Mouse (Mus musculus): ENCODE measurements at regions not wholly inside any gene's neighbourhood (a gene's known extent, or its start where the extent isn't known, plus 50 kb on each side); places are given as distances from the start of the nearest gene placed in this dataset.

- TF ChIP-seq CTCF (IDR thresholded peaks at IDR 0.05; ENCODE audit: low read depth) (no peak), EP300 (IDR thresholded peaks at IDR 0.05; ENCODE audit: low read depth) (no peak)
- no peaks in the 10 kb centered on the region; the same call in 1 of the 2 replicates for H3K9me3 ChIP-seq (ENCODE audit: control insufficient read depth, low read length)
- no peaks in the 10 kb centered on the region for H3K36me3 ChIP-seq (replicated peaks; ENCODE audit: control insufficient read depth, insufficient read depth, low read depth)
- DNase-seq (ENCODE audit: low read depth in 3 of 3, low spot score in 3 of 3) (no peak), ATAC-seq (ENCODE audit: insufficient read depth) (no peak)
- no peak overlapping the region for H3K4me3 ChIP-seq (ENCODE audit: insufficient read depth in 1 of 2, low read depth in 2 of 2, low read length in 2 of 2)
- H3K4me2 ChIP-seq (ENCODE audit: low read depth): no peak overlapping the region
- no peak overlapping the region for H3K27ac ChIP-seq
- no peak overlapping the region for H3K9ac ChIP-seq (replicated peaks)
- WGBS (ENCODE audit: insufficient replicate concordance): 38% methylated on average over 4 of the region's 4 CpGs
- H3K4me1 ChIP-seq (replicated peaks; ENCODE audit: control insufficient read depth in 2 of 2, insufficient read depth in 2 of 2, low read length in 1 of 2): no peaks in the 10 kb centered on the region
- H3K27me3 ChIP-seq (ENCODE audit: control insufficient read depth, insufficient read depth, low read length): no peaks in the 10 kb centered on the region
Observed at GRCm38 (mm10) chr1:89352936-89353335, 101.7 kb upstream of the Agap1 start.

- Histone ChIP-seq H3K27ac (no peak overlapping the region), H3K9me3 (ENCODE audit: control insufficient read depth, low read length) (no peaks in the 10 kb centered on the region; the same call in 1 of the 2 replicates), H3K4me2 (ENCODE audit: low read depth) (no peak overlapping the region), H3K4me3 (ENCODE audit: insufficient read depth in 1 of 2, low read depth in 2 of 2, low read length in 2 of 2) (no peak overlapping the region), H3K9ac (replicated peaks) (no peak overlapping the region), H3K27me3 (ENCODE audit: control insufficient read depth, insufficient read depth, low read length) (no peaks in the 10 kb centered on the region), H3K36me3 (replicated peaks; ENCODE audit: control insufficient read depth, insufficient read depth, low read depth) (no peaks in the 10 kb centered on the region), H3K4me1 (replicated peaks; ENCODE audit: control insufficient read depth in 2 of 2, insufficient read depth in 2 of 2, low read length in 1 of 2) (no peaks in the 10 kb centered on the region)
- ATAC-seq (ENCODE audit: insufficient read depth): no peak
- no peak for DNase-seq (ENCODE audit: low read depth in 3 of 3, low spot score in 3 of 3)
- TF ChIP-seq EP300 (IDR thresholded peaks at IDR 0.05; ENCODE audit: low read depth): no peak
- TF ChIP-seq CTCF (IDR thresholded peaks at IDR 0.05; ENCODE audit: low read depth): no peak
- 40% methylated on average over 3 of the region's 3 CpGs for WGBS (ENCODE audit: insufficient replicate concordance)
Observed at GRCm38 (mm10) chr1:89359257-89359656, 95.3 kb upstream of the Agap1 start.

- no peak overlapping the region for H3K9ac ChIP-seq (replicated peaks)
- no peak overlapping the region for H3K4me2 ChIP-seq (ENCODE audit: low read depth)
- TF ChIP-seq CTCF (IDR thresholded peaks at IDR 0.05; ENCODE audit: low read depth): no peak
- no peak for TF ChIP-seq EP300 (IDR thresholded peaks at IDR 0.05; ENCODE audit: low read depth)
- 55% methylated on average over 12 of the region's 12 CpGs for WGBS (ENCODE audit: insufficient replicate concordance)
- H3K4me1 ChIP-seq (replicated peaks; ENCODE audit: control insufficient read depth in 2 of 2, insufficient read depth in 2 of 2, low read length in 1 of 2): no peaks in the 10 kb centered on the region
- no peak overlapping the region for H3K27ac ChIP-seq
- DNase-seq (ENCODE audit: low read depth in 3 of 3, low spot score in 3 of 3) (no peak), ATAC-seq (ENCODE audit: insufficient read depth) (no peak)
- H3K4me3 ChIP-seq (ENCODE audit: insufficient read depth in 1 of 2, low read depth in 2 of 2, low read length in 2 of 2): no peak overlapping the region
- H3K9me3 ChIP-seq (ENCODE audit: control insufficient read depth, low read length): no peaks in the 10 kb centered on the region
- no peaks in the 10 kb centered on the region for H3K27me3 ChIP-seq (ENCODE audit: control insufficient read depth, insufficient read depth, low read length)
- H3K36me3 ChIP-seq (replicated peaks; ENCODE audit: control insufficient read depth, insufficient read depth, low read depth): no peaks in the 10 kb centered on the region
Observed at GRCm38 (mm10) chr1:89364547-89365305, 89.9 kb upstream of the Agap1 start.

- H3K4me2 ChIP-seq (ENCODE audit: low read depth): no peak overlapping the region
- H3K4me3 ChIP-seq (ENCODE audit: insufficient read depth in 1 of 2, low read depth in 2 of 2, low read length in 2 of 2): no peak overlapping the region
- TF ChIP-seq CTCF (IDR thresholded peaks at IDR 0.05; ENCODE audit: low read depth): no peak
- no peak for TF ChIP-seq EP300 (IDR thresholded peaks at IDR 0.05; ENCODE audit: low read depth)
- DNase-seq (ENCODE audit: low read depth in 3 of 3, low spot score in 3 of 3) (no peak), ATAC-seq (ENCODE audit: insufficient read depth) (no peak)
- 67% methylated on average over 5 of the region's 5 CpGs for WGBS (ENCODE audit: insufficient replicate concordance)
- no peak overlapping the region for H3K27ac ChIP-seq
- no peaks in the 10 kb centered on the region for H3K36me3 ChIP-seq (replicated peaks; ENCODE audit: control insufficient read depth, insufficient read depth, low read depth)
- H3K9ac ChIP-seq (replicated peaks): no peak overlapping the region
- H3K9me3 ChIP-seq (ENCODE audit: control insufficient read depth, low read length): no peaks in the 10 kb centered on the region
- H3K27me3 ChIP-seq (ENCODE audit: control insufficient read depth, insufficient read depth, low read length): no peaks in the 10 kb centered on the region
- H3K4me1 ChIP-seq (replicated peaks; ENCODE audit: control insufficient read depth in 2 of 2, insufficient read depth in 2 of 2, low read length in 1 of 2): no peaks in the 10 kb centered on the region
Observed at GRCm38 (mm10) chr1:89366891-89367290, 87.7 kb upstream of the Agap1 start.

- DNase-seq (ENCODE audit: low read depth in 3 of 3, low spot score in 3 of 3): no peak
- Histone ChIP-seq H3K4me1 (replicated peaks; ENCODE audit: control insufficient read depth in 2 of 2, insufficient read depth in 2 of 2, low read length in 1 of 2) (no peaks in the 10 kb centered on the region), H3K36me3 (replicated peaks; ENCODE audit: control insufficient read depth, insufficient read depth, low read depth) (no peaks in the 10 kb centered on the region), H3K9me3 (ENCODE audit: control insufficient read depth, low read length) (no peaks in the 10 kb centered on the region), H3K4me3 (ENCODE audit: insufficient read depth in 1 of 2, low read depth in 2 of 2, low read length in 2 of 2) (no peak overlapping the region), H3K27ac (no peak overlapping the region), H3K27me3 (ENCODE audit: control insufficient read depth, insufficient read depth, low read length) (no peaks in the 10 kb centered on the region), H3K4me2 (ENCODE audit: low read depth) (no peak overlapping the region), H3K9ac (replicated peaks) (no peak overlapping the region)
- no peak for ATAC-seq (ENCODE audit: insufficient read depth)
- TF ChIP-seq CTCF (IDR thresholded peaks at IDR 0.05; ENCODE audit: low read depth) (no peak), EP300 (IDR thresholded peaks at IDR 0.05; ENCODE audit: low read depth) (no peak)
Observed at GRCm38 (mm10) chr1:89373806-89374205, 80.8 kb upstream of the Agap1 start.

All from liver, embryonic 14.5 days (tissue).